Mouse (Mus musculus): ENCODE measurements around the gene Aoc1.
"Not testable (repeated sequence)": the region's sequence is repeated elsewhere in the genome, so short reads cannot be mapped to it uniquely, and the experiment has no call there.

Aoc1 gene

DNA sequence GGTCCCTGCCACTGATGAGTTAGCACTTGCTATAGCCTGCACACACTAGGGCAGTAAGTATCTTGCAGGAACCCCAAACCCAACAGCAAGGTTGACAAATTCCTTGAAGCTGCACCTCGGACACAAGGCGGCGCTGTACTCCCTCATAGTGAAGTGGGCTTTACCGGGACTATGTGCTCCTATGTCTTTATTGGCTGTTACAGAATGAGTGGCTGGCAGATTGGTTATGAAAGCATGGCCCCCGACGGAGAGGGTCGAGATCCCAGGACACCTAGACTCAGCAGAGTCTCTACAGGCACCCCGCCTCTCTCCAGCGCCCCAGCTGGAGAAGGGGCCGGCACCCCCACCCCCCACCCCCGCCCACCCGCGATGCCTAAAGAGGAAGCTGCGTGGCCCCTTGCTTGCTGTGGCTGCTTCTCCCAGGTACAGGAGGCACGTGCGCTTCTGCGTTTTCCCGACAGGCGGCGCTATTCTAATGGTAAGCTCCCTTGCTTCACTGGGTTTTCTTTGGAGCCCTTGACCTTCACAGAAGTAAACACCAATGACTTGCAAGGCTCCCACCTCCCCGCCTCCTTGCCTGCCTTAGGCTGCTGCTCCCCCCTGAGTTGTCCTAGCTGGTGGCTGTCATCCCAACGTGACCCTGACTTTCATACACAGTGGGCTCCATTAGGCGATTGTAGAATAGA is 12.4 kb upstream of the Aoc1 start:
- CTCF ChIA-PET = interaction anchor here (0.6 kb wide), 6 partner anchors 48 to 1955 kb away, joined by 3 to 4 read pairs (median 3); partner anchors contain the start of genes Gimap3 and Gimap8

DNA sequence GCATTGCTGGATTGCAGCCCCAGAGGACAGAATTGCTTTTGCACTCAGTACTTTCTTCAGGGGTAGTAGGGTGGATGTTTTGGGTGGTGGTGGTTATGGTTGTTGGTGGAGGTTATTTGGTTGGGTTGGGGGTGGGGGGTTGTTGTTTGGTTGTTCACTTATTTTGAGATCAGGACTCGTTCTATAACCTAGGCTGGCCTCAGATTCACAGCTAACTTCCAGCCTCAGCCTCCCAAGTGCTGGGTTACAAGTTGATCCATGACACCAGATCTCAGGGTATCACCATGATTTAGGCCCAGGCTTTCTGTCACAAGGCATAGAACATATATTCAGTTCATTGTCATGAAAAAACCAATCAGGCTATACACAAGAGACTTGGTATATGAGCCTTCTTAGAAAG is 11.8 kb upstream of the Aoc1 start:
- CTCF ChIA-PET = interaction anchor here (0.6 kb wide), 3 partner anchors 90 to 268 kb away, joined by 3 read pairs; partner anchors contain the start of gene Gimap3

DNA sequence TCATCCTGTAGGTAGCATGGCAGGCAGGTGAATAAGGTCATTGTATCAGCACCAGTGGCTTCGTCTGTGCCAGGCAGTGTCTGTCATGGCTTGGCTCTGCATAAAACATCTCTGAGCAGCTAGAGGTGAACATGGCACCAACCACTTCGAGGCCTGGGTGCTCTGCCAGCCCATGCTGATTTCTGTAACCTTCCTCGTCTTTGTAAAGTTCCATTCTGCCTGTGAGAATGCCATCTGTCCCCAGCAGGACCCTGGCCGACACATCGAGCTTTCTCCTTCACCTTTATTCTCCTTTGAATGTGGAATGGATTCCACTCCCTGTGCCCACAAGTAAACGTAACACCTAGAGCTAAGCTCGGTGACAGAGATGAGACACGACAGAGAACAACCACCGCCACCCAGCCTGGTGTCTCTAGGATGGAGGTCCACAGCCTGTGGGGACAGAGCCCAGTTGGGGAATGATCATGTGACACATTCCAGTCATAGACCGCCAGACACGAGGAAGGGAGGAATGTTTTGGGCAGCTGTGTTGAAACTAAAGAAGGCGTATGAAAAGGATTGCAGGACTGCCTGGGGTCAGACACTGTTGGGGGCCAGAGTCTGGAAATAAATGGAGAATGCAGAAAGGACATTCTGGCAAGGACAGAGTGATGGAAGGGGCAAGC is 10.9 kb upstream of the Aoc1 start:
- CTCF ChIA-PET = no interaction called here

DNA sequence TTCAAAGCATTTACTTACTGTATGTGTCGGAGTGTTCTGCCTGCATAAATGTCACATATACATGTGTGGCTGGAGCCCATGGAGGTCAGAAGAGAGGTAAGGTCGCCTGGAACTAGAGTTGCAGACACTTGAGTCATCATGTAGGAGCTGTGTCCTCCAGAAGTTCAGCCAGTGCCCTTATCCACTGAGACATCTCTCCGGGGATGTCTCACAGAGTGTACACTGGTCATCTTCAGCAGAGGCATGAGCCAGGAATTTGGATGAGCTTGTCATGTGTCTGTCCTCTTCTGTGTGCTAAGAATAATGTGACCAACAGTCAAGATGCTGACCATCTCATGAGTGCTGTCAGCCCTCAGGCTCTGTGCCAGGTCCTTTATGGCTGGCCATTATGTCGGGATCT is 9.9 kb upstream of the Aoc1 start:
- CTCF ChIA-PET = no interaction called here

DNA sequence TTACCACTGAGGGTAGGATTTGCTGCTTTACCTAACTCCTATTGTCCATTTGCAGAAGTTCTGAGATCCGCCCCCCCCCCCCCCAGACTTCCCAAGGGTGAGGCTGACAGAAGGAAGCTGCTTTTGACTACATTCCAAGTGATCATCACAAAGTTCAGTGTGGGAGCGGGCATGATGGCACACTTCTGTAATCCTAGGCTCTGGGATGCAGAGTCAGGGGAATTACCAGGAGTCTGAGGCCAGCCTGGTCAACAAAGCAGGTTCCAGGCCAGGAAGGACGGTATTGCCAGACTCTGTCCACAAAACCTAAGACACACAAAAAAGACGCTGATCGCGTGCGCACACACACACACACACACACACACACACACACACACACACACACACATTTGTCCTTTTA is 9.2 kb upstream of the Aoc1 start:
- CTCF ChIA-PET = interaction anchor here (0.6 kb wide), 1 partner anchor 9 kb away, joined by 3 read pairs; no protein-coding TSS in a partner anchor

DNA sequence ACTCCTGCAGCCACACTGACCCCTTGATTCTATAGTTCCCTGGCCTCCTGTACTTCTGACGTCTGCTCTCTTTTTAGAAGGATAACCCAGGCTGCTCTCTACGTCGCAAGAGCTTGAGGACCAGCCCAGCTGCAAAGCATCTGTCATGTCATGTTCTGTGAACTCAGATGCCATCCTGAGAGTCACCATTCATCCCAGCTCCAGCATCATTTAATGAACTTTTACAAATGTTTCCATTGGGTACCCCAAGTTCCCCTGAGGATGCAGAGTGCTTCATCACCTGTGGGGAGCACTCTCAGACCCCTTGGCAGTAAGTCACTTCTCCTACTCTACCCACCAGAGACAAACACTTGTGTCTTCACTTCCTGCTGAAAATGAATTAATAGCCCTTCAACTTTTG is 8.5 kb upstream of the Aoc1 start:
- CTCF ChIA-PET = no interaction called here

DNA sequence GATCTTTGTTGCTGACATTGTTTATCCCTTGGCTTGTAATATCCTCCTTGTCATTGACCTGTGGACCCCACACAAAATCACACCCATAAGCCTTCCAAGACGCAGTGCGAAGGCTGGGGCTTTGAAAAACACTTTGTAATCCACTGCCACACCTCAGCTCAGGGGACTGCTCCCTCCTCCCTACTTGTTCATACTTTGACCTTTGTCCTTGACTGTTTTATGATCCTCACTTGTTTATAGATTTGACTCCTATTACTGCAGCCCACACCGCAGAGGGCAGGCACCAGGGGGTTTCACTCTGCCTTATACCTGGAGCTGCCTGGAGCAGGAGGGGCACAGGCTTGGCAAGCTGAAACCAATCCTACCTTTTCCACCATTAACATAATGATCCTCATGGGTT is 8.0 kb upstream of the Aoc1 start:
- CTCF ChIA-PET = no interaction called here

DNA sequence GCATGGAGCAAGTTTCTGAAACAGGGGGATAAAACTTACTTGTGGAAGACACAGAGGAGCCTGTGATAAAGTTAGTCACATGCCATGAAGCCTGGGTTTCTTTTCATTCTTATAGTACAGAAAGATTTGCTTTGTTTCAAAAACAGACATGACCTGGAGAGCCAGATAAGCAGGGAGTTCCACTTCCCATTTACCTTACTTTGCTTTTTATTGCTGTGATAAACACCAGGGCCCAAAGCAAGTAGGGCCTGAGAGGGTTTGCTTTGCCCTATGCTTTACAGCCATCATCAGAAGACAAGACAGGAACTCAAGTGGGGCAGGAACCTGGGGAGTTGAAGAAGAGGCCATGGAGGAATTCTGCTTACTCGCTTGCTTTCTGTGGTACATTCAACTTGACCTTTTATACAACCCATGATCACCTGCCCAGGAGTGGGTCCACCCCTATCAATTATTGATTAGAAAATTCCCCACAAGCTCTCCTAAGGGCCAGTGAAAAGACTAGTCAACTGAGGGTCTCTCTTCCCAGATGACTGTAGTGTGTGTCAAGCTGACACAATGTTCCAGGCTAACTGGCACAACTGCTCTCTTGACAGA is 7.4 kb upstream of the Aoc1 start:
- CTCF ChIA-PET = no interaction called here

DNA sequence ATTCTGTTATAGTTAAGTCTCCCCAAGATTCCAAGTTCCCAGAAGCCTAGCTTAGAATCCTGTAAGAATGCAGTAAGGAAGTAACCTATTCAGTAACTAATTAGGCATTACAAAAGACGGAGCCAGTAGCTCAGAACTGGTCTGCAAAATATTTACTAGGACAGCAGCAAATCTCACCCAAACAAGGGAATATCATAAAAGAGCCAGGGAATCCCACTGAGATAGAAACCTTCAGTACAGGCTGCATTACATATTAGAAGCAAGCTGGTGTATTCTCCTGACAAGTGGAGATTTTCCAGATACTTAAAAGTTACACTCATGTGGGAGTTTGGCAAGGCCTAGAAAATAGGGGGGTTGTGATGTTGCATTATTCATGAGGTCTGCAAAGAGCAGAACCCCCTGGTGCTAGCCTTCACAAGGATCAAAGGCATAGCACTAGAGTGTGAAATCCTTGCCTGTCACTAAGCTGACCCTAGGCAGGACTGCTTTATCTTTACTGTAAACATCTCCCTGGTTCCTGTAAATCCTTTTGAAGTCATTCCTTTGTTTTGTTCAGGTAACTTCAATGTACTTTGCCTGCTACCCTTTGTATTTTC is 6.2 kb upstream of the Aoc1 start:
- CTCF ChIA-PET = not testable (repeated sequence)

DNA sequence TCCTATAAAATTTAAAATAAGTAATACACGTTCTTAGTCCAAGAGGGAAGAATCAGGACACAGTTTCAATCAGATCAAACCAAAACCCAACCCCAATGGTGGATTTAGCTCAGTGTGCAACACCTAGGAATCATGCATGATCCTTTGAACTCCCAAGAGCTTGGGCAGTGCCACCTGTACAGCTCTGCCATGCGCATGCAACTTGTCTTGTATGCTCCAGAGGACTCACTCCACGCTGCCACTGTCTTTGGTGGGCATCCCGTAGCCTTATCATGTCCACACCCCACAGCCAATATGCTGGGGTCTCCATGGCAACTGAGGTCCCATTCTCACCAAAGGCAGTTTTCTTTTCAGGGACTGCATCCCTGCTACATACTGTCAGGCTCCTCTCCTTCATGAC is 5.5 kb upstream of the Aoc1 start:
- CTCF ChIA-PET = no interaction called here

DNA sequence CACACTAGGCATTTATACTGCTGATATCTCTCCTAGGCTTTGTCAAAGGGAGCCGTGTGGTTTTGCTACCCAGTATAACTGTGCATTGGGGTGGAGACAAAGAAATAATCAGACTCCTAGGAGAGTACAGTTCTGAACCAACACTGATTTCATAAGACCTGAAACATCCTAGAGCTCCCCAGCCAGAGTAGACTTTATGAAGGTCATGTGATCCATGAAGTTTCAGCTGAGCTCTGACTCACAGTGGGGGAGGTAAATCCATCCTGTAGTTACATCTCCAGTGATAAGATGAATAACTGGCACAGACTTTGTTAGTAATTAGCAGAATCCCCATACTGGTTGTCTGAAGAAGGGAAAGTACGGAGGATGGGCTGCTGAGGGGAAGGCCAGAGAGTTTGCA is 2.9 kb upstream of the Aoc1 start:
- CTCF ChIA-PET = no interaction called here

DNA sequence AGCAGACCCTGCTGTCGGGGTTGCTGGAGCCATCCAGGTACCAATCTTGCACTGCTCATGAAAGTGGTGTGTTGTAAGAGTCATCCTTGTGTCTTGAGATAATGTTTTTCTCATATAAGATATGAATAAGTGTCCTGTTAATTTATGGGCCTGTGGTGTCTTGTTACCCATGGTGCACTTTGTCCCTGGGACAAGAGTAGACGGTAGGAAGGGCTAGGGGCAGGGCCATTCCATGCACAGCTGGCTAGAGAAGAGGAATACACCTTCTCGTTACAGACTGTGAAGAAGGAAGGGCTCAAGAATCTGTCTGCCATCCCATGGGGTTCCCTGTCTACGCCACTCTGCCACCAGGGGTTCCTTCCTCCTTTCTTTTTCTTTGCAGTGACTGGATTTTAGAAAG is 1.9 kb downstream of the Aoc1 start:
- CTCF ChIA-PET = interaction anchor here (0.6 kb wide), 1 partner anchor 20 kb away, joined by 4 read pairs; no protein-coding TSS in a partner anchor

DNA sequence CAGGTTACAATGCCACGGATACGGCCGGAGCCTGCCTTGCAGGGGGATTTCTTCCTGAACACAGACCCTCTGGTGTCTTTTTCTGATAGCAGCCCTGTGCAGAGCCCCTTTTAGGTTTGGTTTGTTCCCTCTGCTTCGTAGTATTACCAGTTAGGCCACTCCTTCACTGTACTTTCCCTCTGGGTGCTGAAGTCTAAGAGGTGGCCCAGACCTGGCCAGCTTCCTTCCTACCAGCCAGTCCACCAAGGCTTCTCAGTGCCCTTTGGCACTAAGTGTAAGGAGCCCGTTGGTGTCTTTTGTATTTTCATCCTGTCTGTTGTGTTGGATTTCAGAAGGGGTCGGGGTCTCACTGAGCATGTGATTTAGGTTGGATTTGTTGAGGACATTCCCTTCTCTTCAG is 2.8 kb downstream of the Aoc1 start:
- CTCF ChIA-PET = interaction anchor here (0.6 kb wide), 1 partner anchor 19 kb away, joined by 4 read pairs; no protein-coding TSS in a partner anchor

DNA sequence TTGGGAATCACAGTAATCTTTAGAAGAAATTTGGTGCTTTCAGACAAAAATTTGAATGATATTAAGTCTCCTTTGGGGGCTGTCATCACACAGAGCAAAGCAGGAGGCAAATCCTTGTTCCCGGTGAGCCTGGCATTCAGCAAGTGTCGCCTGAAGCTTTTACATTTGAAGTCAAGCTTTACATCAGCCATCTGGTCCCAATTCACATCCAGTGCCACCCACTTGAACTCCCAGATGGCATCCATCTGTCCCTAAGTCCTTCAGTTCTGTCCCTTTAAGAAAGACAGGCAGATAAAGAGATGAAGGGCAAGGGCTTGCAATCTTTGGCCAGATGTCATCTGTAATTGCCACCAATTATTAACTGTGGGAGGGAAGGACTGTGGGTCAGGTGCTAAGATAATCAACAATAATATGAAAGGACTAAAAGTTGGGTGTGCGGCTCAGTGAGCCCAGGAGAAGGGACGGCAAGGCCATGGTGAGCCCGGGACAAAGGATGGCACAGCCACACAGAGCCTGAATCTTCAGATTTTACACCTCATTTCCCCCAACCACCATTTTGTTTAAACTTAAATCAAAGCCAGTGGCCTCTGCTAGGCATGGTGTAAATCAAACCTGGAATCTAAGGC is 3.9 kb downstream of the Aoc1 start:
- CTCF ChIA-PET = no interaction called here

DNA sequence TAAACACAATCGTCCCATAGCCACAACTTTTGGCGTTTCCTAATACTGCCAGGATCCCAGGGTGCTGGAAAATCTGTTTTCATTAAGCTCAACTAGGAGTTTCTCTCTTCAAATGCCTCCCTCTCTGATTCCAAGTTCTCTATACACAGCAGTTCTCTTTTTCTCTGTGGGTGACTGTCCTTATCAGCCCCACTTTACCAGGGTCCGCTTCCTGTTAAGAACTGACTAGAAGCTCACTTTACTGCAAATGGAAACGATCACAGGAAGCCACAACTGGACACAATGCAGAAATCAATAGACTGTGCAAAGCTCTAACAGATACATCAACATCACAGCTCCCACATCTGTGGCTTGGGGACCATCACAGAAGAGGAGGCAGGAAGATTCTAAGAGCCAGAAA is 21.5 kb downstream of the Aoc1 start:
- CTCF ChIA-PET = interaction anchor here (0.6 kb wide), 1 partner anchor 19 kb away, joined by 4 read pairs; no protein-coding TSS in a partner anchor

DNA sequence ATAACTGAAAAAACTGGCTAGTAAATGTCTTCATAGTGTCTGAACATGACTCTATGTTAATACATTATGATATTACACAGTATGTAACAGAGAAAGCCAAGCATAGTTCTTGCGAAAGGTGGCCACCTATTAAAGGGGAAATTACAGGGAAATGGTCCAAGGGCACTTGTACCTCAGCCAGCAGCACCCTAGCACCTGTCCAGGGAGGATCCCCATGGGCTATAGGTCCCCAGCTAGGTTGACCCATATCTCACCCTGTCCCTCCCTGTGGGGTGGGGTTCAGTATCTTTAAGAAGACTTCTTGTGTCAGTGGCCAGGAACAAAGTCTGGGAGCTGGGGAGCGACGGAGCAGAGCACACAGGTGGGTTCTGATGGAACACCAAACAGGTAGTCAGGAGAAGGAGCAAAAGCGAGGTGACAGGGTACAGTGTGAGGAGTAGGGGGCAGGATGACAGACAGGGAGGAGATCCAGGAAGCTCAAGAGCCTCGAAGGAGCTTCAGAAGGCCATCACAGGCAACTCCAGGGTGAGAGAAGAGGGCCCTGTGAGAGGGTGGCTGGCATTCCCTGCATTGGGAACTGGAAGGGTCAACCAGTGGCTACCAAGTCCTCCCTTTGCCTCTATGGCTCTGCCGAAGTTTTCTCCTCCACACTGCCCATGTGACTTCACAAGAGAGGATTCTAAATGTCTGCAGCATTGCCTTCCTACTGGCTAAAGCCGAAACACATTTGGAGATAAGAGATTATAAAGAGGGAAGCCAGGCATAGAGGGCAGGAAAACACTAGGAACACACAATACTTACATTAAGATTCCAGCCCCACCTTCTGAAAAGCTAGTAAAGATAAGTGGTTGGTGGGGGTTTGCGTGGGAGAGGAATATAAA is 22.5 kb downstream of the Aoc1 start:
- CTCF ChIA-PET = no interaction called here

DNA sequence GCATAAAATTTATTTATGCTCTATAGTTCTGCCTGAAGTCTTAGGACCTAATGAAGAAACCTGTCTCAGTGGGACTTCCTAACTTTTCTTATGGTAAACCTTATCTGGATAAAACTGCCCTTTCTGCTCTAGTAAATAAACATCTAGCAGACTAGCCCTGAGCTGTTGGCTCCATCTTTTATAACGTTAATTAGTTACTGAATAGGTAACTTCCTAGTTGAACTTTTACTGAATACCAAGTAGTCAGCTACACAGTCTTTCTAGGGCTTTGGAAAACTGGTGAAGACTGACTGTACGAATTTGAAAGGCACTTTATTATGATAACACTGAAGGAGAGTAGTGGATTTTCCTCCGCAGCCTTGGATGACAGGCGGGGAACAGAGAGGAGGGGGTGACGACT is 23.2 kb downstream of the Aoc1 start:
- CTCF ChIA-PET = interaction anchor here (0.6 kb wide), 1 partner anchor 201 kb away, joined by 14 read pairs; no protein-coding TSS in a partner anchor

DNA sequence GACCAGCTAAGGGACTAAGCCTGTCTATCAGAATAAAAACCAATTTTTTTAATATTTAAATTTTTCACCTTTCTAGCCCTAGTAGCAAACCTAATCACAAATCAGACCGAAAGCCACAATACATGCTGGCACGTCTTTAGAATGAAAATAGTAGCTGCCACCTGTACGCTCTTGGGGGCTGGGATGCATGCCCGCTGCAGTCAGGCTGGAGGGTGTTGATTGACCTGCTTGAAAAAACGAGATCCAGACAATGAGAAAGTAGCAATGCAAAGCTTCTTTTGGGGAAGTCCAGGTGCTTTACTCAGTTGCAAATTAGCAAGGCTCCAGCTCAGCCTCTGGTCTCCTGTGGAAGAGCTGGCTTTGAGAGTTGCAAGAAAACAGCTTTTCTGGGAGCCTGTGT is 24.3 kb downstream of the Aoc1 start:
- CTCF ChIA-PET = no interaction called here

DNA sequence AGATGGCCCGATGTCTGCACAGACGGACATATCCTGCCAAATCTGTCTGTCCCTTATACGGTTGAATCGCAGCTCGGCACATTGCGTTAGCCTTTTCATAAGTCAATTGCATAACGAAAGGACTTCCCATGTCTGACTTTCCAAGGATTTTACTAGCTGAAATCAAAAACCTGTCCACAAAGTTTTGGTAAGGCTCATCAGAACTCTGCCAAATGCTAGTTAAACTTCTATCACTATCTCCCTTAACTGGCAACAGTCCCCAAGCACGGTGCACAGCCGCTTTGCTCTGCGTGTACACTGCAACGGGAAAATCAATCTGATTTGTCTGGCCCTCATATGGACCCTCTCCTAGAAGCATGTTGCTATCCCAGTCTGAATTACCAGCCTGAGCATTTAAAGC is 28.6 kb downstream of the Aoc1 start:
- CTCF ChIA-PET = not testable (repeated sequence)

DNA sequence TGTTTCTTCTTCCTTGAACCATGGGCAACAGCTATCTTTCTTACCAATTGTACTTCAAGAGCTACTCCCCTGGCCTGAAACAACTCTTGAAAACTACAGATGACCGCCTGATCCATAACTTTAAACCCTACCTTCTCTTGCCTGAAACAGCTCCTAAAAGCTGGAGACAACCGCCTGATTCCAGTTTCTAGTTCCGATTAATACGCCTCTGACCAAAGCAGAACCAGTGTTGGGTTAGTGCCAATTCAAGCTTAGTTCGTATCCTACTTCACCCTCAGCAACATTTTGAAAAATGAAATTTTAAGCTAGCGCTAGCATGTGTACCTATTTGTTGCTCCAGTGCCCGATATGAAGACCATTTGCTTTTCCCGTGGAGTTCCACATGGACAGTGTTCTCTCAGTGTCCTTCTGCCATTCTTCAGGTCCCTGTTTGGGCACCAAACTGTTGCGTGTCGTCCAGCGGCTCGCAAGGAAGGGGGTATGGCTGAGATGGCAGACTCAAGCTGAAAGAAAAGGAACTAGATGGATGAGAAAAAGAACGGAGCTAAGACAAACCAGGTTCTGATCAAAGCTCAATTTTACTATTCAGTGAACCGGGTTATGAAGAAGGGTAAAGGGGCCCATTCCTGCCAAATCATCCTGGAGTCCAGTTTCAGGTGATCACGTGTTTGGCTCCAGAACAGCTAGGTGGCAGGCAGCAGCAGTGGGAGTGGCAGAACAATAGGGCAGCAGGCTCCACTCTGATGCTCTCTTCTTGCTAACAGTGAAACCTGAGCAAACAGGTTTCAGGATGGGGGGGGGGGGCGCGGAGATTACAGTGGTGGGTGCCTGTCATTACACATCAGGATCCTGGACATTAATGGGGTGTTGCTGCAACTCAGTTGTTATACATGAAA is 30.1 kb downstream of the Aoc1 start:
- CTCF ChIA-PET = no interaction called here
